Mouse (Mus musculus) heart, embryonic 14.5 days (tissue): ENCODE results near the gene Sbk2. TPM values are rescaled to one million over a fixed set of nuclear protein-coding genes. Genes with fewer than 3 reads are reported as not detected.

Source experiments
- ATAC-seq: fragments of 200-750 bp; cut with Nextera tagmentation; 2 replicates; pipeline ENCODE4 v1.8.0; 2017; ENCODE audit warnings: low read depth, moderate TSS enrichment; ENCODE audit not compliant: insufficient number of reproducible peaks, insufficient read depth, low FRiP score
- H3K27ac ChIP-seq, 2 experiments: fragments of 200-500 bp in 1 of 2; fragments of 300-500 bp in 1 of 2; sonication (generic) in 1 of 2; replicated peaks in 1 of 2; 2 replicates each; pipeline ENCODE4 v1.5.1; 2012 to 2014; ENCODE audit warnings: low read depth in 2 of 2, low read length in 2 of 2, control low read depth in 1 of 2, mild to moderate bottlenecking in 1 of 2, mixed read lengths in 1 of 2; ENCODE audit not compliant: control insufficient read depth in 1 of 2, insufficient read depth in 1 of 2
- H3K27me3 ChIP-seq: fragments of 300-500 bp; sonication (generic); 2 replicates; pipeline ENCODE4 v1.6.1; 2014; ENCODE audit warnings: mild to moderate bottlenecking, low read length, control low read depth; ENCODE audit not compliant: control insufficient read depth, insufficient read depth
- H3K36me3 ChIP-seq: fragments of 300-500 bp; sonication (generic); 2 replicates; pipeline ENCODE4 v1.6.1; 2014; ENCODE audit warnings: mild to moderate bottlenecking, control low read depth, low read length, mixed read lengths; ENCODE audit not compliant: control insufficient read depth, insufficient read depth
- H3K4me1 ChIP-seq, 2 experiments: fragments of 200-500 bp in 1 of 2; fragments of 300-500 bp in 1 of 2; sonication (generic) in 1 of 2; 2 replicates each; pipeline ENCODE4 v1.6.1; 2012 to 2014; ENCODE audit warnings: low read length in 2 of 2, control low read depth in 1 of 2, mixed read lengths in 1 of 2; ENCODE audit not compliant: control insufficient read depth in 2 of 2, insufficient read depth in 2 of 2
- H3K4me2 ChIP-seq: fragments of 300-500 bp; sonication (generic); 2 replicates; pipeline ENCODE4 v1.6.1; 2014; ENCODE audit warnings: mild to moderate bottlenecking, low read length
- H3K4me3 ChIP-seq, 2 experiments: fragments of 200-500 bp in 1 of 2; fragments of 300-500 bp in 1 of 2; sonication (generic) in 1 of 2; 2 replicates each; pipeline ENCODE4 v1.5.1; 2012 to 2014; ENCODE audit warnings: low read length in 2 of 2, mild to moderate bottlenecking in 2 of 2, control low read depth in 1 of 2, low read depth in 1 of 2, moderate library complexity in 1 of 2; ENCODE audit not compliant: control insufficient read depth in 1 of 2, insufficient read depth in 1 of 2
- H3K9ac ChIP-seq: fragments of 300-500 bp; sonication (generic); 2 replicates; pipeline ENCODE4 v1.6.1; 2014; ENCODE audit warnings: mild to moderate bottlenecking, low read length
- H3K9me3 ChIP-seq: fragments of 300-500 bp; sonication (generic); 2 replicates; pipeline ENCODE4 v1.6.1; 2016; ENCODE audit warnings: low read length, control low read depth; ENCODE audit not compliant: control insufficient read depth
- WGBS: fragments of 180-500 bp; shearing (Covaris S2); extraction: QIAGEN DNeasy Blood & Tissue Kit; methylation state at CpG from one replicate; pipeline ENCODE4 v1.1.7; 2014; 5-methylcytosine and 5-hydroxymethylcytosine counted together
- polyA plus RNA-seq: library from polyadenylated mRNA; unstranded; fragments of >200 nt; fragmentation: Nextera tagmentation; extraction: Ambion mirVana; gene quantifications from 2 replicates; pipeline ENCODE4 v1.2.1, GENCODE M21; 2014

Gene Sbk2
- polyA plus RNA-seq, 1 experiment from 2014 or later, result 8.1 TPM

DNA sequence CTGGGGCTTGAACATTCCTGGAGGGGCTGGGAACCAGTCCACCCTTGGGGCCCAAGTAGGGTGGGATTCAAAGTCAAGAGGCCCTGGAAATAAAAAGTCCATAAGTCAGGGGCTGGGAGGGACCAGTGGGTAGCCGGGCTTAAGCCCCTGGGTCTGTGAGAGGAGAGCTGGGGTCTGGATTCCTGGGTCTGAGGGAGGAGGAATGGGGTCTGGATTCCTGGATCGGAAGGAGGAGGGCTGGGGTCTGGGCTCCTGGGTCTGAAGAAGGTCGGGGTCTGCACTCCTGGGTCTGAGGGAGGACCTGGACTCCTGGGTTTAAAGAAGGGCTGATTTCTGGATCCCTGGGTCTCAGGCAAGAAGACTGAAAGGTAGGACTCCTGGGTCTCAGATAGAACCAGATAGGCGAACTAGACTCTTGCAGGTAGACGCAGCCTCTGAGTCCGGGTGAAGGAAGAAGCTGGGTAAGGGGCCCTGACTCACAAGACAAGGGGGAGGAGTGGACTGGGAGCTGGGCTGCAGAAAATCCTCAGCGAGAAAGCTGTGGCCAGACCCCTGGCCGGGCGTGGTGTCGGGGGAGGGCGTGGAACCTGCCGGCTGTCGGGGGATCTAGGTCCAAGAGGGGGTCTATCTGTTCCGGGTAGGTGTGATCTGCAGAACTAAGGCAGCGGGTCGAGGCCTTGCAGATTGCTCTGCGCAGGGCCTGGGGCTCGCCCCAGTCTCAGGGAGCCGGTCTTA, 31.2 kb upstream of the Sbk2 start:
- WGBS, result 7% methylated on average over 19 of the region's 19 CpGs
- Histone ChIP-seq H3K4me3 (peak overlapping the region; percentile 79 to 85), H3K4me2 (peak overlapping the region; percentile 90), H3K27ac (peak overlapping the region; percentile 42 to 55; a peak in 3 of 4 replicates), H3K9ac (peak overlapping the region; percentile 92), H3K36me3 (peaks cover 28% of the 10 kb centered on the region), H3K27me3 (peaks cover 23% of the 10 kb centered on the region), H3K4me1 (peaks cover 10 to 25% of the 10 kb centered on the region in 2 experiments; a peak in 3 of 4 replicates), H3K9me3 (no peaks in the 10 kb centered on the region)
- ATAC-seq, result peak; percentile 7; the same call in 1 of the 2 replicates

DNA sequence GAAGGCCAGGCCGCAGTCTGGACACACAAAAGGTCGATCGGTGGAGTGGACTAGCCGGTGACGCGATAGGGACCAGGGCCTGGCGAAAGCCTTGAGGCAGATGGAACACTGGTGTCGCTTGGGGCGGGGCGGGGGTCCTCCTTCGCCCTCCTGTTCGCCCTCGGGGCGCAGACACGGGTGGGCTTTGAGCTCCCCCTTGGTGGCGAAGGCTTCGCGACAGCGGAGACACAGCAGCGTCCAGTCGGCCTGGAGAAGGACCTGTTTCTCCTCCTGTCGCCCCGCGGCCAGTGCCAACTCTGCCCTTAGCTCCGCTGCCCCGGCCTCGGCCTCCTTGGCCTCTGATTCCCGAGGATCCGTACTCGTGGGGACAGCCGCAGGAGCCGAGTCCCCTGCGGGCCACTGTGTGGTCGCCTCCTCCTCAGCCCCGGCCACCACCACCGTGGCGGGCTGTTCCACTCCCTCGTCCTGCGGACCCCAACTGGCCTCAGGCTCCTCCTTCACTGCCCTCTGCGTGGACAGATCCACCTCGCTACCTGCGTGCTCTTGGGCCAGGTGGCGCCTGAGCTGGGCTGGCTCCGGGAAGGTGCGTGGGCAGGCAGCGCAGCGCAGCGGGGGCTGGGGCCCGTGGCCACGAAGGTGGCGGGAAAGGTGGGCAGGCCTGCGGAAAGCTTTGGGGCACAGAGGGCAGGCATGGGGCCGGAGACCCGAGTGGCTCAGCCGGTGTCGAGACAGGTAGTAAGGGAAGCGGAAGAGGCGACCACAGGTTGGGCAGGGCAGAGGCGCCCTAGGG, 30.0 kb upstream of the Sbk2 start:
- Histone ChIP-seq H3K4me1 (peaks cover 10 to 25% of the 10 kb centered on the region in 2 experiments; a peak in 3 of 4 replicates), H3K9me3 (no peaks in the 10 kb centered on the region), H3K9ac (0 out of 2 replicates have a peak overlapping the region, but pooled peaks have one; percentile 30), H3K4me3 (peak overlapping the region; percentile 6 to 79; a peak in 1 of 4 replicates), H3K36me3 (peaks cover 28% of the 10 kb centered on the region), H3K27ac (no peak overlapping the region), H3K4me2 (peak overlapping the region; percentile 90), H3K27me3 (peaks cover 23% of the 10 kb centered on the region)
- 37% methylated on average over 54 of the region's 59 CpGs for WGBS
- no peak for ATAC-seq

DNA sequence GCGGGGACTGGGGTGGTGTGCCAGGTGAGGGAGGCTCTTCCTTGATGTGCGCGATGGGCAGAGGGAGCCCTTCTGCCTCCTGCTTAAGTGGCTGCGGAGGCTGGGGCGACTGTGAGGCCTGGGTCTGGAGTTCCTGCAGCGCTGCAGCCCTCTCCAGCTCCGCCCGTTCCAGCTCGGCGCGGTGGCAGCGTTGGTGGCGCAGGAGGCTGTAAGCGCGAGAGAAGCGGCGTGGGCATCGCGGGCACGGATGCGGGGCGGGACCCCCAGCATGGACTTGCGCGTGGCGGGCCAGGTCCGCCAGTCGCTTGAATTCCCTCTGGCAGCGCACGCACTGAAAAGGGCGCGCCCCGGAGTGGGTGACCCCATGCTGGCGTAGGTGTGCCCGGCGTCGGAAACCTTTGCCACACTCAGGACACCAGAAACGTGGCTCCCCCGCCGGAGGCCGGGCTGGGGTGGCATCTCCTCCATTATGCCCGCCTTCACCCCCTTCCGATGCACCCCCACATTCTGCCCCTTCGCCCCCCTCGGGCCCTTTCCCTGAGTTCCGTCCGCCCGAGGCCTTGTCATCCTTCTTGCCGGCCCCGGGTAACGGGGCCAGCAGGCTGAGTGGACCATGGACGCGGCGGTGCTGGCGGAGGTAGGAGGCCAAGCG, 29.3 kb upstream of the Sbk2 start:
- Histone ChIP-seq H3K9me3 (no peaks in the 10 kb centered on the region), H3K4me3 (peak overlapping the region; percentile 6 to 79; a peak in 1 of 4 replicates), H3K4me1 (peaks cover 10 to 25% of the 10 kb centered on the region in 2 experiments; a peak in 3 of 4 replicates), H3K27ac (no peak overlapping the region), H3K4me2 (peak overlapping the region; percentile 90), H3K36me3 (peaks cover 28% of the 10 kb centered on the region), H3K27me3 (peaks cover 23% of the 10 kb centered on the region), H3K9ac (0 out of 2 replicates have a peak overlapping the region, but pooled peaks have one; percentile 30)
- 40% methylated on average over 47 of the region's 55 CpGs for WGBS
- no peak for ATAC-seq

DNA sequence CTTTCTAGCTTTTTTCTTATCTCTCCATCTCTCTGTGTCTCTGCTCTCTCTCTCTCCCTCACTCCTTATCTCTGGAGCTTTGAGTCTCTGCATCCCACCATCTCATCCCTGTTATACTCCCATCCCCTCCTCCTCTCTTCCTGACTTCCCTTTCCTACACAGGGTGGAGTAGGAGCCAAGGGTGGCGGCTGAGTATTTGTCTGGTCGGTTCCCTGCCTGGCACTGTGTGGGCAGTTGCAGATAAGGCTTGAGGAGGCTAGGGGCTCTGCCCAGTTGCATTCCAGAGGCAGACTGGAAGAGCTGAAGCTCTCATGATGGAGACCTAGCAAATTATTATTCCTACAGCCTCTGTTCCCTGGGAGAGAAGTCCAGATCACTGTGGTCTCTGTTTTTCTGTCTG, 24.0 kb upstream of the Sbk2 start:
- Histone ChIP-seq H3K9me3 (no peaks in the 10 kb centered on the region), H3K4me3 (no peak overlapping the region), H3K4me2 (no peak overlapping the region), H3K36me3 (peaks cover 19% of the 10 kb centered on the region), H3K27me3 (peaks cover 4% of the 10 kb centered on the region), H3K9ac (no peak overlapping the region), H3K4me1 (no peaks in the 10 kb centered on the region), H3K27ac (no peak overlapping the region)
- no peak for ATAC-seq
- 30% methylated on average over 2 of the region's 2 CpGs for WGBS

DNA sequence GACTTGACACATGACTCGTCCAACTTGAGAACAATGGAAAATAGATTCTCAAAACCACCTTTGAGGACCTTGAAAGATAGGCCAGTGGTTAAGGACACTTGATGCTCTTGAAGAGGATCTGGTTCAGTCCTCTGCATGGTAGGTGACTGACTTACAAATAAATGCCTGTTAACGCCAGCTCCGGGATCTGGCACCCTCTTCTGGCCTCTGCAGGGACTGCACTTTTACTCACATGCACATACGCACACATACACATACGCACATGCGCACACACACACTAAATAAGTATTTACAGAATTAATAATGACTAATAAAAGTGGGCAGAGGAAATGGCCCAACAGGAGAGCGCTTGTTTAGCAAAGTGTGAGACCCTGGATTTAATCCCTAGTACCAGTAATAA, 12.6 kb upstream of the Sbk2 start:
- 86% methylated on average over 7 of the region's 7 CpGs for WGBS
- peaks cover 4% of the 10 kb centered on the region; the same call in 1 of the 2 replicates for H3K9me3 ChIP-seq
- no peak overlapping the region for H3K4me3 ChIP-seq
- H3K27me3 ChIP-seq, result no peaks in the 10 kb centered on the region
- H3K27ac ChIP-seq, result no peak overlapping the region
- H3K9ac ChIP-seq, result no peak overlapping the region
- H3K4me2 ChIP-seq, result no peak overlapping the region
- peaks cover 11 to 18% of the 10 kb centered on the region in 2 experiments for H3K4me1 ChIP-seq
- no peaks in the 10 kb centered on the region for H3K36me3 ChIP-seq
- no peak for ATAC-seq

DNA sequence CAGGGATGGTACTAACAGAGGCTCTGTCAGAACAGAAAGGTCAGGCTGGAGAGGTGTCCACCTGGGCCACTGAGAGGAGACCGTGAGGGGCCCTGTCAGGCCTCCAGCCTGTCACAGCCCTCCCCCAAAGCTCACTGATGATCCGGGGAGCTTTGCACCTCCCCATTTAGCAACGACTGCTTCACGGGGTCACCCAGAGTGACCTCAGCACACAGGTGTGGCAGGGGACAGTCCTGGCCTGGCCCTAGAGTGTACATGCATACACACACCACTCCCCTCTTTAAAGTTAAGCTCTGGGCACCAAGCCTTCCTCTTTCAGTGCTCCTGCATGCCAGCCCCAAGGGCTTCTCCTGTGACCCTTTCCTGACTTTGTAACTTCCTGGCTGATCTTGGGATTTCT, 11.2 kb upstream of the Sbk2 start:
- Histone ChIP-seq H3K4me2 (no peak overlapping the region), H3K9ac (no peak overlapping the region), H3K27me3 (no peaks in the 10 kb centered on the region), H3K4me3 (no peak overlapping the region), H3K9me3 (peaks cover 4% of the 10 kb centered on the region; the same call in 1 of the 2 replicates), H3K36me3 (no peaks in the 10 kb centered on the region), H3K27ac (no peak overlapping the region), H3K4me1 (peaks cover 12 to 18% of the 10 kb centered on the region in 2 experiments)
- ATAC-seq, result no peak
- 55% methylated on average over 4 of the region's 4 CpGs for WGBS

DNA sequence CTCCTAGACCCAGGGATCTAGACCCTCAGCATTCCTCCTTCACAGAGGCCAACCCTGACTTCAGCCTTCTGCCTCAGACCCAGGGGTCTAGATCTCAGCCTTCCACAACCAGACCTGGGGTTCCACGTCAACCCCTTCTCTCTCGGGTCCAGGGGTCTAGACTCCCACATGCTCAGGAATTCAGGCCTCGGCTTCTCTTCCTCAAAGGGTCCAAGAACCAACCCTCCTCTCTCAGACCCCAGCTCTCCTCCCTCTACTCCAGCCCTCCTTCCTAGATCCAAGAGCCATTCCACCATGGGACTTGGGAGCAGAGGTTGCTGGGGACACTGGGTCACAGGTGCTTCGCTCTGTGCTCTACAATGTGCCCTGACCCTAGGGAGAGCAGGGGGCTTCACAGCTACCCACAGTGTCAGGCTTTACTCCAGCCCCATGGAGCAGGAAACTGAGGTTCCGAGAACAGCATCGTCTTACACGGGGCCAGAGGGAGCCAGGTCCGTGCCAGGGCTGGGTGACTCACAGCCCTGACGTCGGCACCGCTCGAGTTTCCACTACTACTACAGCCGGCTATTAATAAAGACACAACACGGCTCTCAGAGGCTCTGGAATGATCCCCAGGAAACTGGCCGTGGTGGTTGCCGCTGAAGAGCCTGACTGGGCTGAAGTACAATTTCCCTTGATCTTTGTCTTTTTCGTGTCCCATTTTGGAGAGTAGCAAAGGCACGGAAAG, 8.3 kb upstream of the Sbk2 start:
- Histone ChIP-seq H3K9ac (no peak overlapping the region), H3K4me2 (0 out of 2 replicates have a peak overlapping the region, but pooled peaks have one; percentile 6), H3K4me3 (no peak overlapping the region), H3K9me3 (peaks cover 4% of the 10 kb centered on the region; the same call in 1 of the 2 replicates), H3K27ac (peak overlapping the region; percentile 62 to 63), H3K36me3 (no peaks in the 10 kb centered on the region), H3K27me3 (no peaks in the 10 kb centered on the region), H3K4me1 (peaks cover 9% of the 10 kb centered on the region in 2 experiments)
- ATAC-seq, result peak; percentile 55
- WGBS, result 41% methylated on average over 18 of the region's 18 CpGs
